Mouse (Mus musculus) stomach, postnatal 0 days (tissue): ENCODE measurements around the gene Ispd.

Experiments
- CTCF ChIP-seq: IDR thresholded peaks from 2 replicates; pipeline ENCODE4 v1.5.1; 2016; ENCODE audit warnings: antibody characterized with exemption, low read depth, mild to moderate bottlenecking, moderate library complexity
- EP300 ChIP-seq: optimal IDR thresholded peaks from 2 replicates; pipeline ENCODE3; 2016; ENCODE audit warnings: antibody characterized with exemption

DNA sequence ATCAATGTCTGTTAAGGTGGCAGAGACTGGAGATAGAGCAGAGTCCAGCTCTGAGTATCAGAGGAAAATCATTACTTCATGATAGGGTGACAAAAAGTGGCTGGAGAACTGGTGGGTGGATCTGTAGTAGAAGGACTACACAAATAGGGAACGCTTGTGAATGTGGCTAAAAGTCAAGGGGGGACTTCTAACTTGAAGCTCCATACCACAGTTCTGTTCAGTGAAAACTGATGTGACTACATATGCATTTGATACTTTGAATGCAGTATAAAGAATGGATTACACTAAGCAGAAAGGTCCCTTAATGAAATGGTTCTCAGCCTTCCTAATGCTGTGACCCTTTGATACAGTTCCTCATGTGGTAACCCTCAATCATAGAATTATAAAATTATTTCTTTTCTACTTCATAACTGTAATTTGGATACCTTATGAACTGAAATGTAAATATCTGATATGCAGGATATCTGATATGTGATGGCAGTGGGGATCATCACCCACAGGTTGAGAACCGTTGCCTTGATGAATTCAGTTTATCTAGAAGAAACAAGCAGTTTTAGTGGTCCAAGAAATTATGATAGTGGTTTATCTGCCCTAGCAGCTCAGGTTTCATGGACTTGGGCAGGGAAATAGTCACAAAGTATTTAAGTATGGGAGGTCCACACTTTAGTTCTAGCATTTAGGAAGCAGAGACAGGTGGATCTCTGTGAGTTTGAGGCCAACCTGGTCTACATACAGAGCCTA lies 152.1 kb downstream of the Ispd start:
- TF ChIP-seq CTCF (no peak), EP300 (no peak)
